Mouse (Mus musculus) spleen, adult 2 months (tissue): Measurements from ENCODE around the gene Dnajc17.

Experiments used
- CTCF ChIP-seq: fragments of 200-500 bp; IDR thresholded peaks from 2 replicates; pipeline ENCODE4 v1.5.1; 2011; ENCODE audit warnings: mild to moderate bottlenecking, inconsistent platforms; ENCODE audit not compliant: insufficient read depth, insufficient read length, insufficient replicate concordance; ENCODE audit errors: extremely low read depth
- POLR2A ChIP-seq: fragments of 200-500 bp; IDR thresholded peaks from 2 replicates; pipeline ENCODE4 v1.6.1; 2011; ENCODE audit warnings: low read depth, low read length, inconsistent platforms

GRCm38 (mm10) chr2:119176761-119177160 is 31.8 kb downstream of the Dnajc17 start:
- TF ChIP-seq CTCF (no peak), POLR2A (no peak)
